Mouse (Mus musculus) embryo, embryonic 11.5 days (tissue): ENCODE results near the gene Cdh23.

Source experiments
- DNase-seq: peaks from one replicate; pipeline ENCODE4 v3.0.0-alpha.2; 2012; ENCODE audit warnings: low read depth, low spot score

The Cdh23 gene

DNA sequence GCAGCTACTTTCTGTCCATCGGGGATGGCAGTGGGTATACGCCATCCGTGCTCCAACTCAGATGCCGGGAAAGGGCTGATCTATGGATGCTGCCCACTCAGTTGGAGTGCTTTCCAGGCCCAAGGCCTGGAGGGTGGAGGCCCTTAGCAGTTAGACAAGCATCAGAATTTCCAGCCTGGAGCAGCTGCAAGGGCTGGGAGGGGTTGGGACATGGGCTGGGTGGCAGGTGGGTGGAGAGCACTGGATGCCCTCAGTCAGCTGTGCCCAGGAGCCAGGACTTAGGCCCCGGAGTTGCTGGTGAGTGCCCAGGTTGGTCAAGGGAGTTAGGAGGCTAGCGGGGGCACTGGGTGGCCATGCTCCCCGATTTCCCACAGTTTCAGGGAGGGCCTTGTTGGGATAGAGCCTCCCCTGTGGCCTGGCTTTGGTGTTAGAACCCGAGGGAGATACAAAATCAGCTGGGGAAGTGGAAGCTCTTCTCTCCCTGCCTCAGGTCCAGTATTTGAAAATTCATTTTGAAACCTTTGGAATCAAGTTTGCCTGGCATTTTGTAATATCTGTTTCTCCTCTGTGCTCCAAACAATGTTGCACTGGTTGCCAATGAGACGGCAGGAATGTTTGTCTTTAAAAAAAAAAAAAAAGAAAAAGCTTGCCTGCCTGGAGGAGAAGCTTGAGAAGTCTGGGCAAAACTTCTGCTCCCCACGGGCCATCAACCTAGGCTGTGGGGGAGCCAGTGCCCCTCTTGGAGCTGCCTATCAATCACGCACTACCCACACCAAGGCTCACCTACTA, 295.6 kb downstream of the Cdh23 start:
- DNase-seq, result no peak

DNA sequence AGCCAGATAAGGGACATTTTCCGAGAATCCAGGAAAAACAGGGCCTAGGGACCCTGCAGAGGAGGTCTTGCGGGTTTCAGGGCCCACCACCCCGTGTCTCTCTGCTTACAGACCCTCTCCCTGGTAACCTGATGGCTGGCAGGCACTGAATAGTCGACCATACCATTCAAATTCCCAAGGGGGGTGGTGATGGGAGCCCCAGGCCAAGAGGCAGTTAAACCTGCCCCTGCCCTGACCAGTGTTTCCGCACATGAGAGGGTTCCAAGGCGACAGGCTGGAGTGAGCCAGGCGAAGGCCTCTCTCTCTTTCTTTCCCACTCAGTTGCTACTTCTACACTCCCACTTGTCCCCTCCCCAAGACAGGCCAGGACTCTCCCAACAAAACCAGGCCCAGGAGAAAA, 296.8 kb downstream of the Cdh23 start, which contains the start of gene Gm17455:
Gene Gm17455, plus strand, starts transcription at position 278 of the 400 bp plus-strand sequence.
- DNase-seq, result no peak

DNA sequence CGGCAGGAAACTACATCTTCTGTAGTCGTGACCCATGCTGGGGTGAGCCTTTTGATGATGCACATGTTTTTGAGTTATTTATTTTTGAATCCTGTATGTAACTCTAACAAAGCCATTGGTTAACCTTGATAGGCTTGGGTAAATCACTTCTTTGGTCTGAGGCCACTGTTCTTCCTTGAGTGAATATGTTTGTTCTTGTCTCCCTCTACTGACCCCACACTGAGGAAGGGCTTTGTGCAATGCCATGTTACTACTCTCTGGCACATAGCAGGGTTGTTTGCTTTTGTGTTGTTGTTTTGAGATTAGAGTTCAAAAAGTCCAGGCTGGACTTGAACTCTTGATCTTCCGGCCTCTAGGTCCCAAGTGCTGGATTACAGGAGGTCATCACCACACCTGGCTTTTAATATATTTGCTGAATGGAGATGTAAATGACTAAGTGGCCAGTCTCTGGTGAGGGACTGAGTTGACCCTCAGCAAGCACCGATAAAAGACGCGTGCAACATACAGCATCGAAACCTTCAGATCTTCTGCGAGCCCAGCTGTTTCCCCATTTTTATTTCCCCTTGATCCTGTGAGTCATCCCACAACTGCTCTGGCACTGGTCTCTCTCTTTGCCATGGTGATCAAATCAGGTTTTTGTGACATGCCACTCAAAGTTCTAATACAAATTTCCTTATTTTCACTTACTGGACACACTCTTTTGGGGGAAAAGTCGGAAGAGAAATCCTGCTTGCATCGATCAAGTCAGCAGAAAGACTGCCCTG, 298.1 kb downstream of the Cdh23 start:
- no peak for DNase-seq

DNA sequence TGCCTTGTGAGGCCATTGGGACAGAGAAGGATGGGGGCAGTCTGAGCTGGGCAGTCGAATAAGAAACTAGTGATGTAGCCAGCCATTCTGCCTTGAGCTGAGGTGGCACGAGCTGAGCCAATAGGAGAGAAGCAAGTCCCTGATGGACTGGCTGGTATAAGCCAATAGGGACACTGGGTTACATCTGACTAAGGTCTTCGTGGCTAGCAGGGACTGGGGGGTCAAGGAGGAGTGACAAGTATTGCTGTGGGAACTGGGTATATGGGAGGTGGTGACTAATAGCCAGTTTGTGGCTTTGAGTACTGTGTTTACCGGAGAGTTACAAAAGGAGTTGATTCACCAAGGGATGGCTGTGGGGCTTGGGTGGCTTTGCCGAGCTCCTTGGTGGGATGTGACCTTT, 300.7 kb downstream of the Cdh23 start:
- no peak for DNase-seq

DNA sequence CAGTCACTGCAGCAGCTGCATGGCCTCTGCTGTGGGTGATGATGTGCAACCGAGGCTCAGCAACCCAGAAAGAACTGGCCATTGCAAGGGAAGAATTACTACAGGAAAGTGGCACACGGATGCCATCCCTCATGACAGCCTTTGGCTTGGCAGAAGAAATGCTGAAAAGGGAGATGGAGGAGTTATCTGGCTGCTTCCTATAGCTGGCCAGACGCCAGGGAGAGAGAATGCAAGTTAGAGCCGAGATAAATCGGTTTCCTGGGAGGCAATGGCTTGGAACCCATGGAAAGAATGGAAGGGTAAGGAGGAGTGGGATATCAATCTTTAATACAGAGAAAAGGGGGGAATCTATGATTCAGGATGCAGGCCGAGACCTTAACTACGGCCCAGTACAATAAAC, 301.4 kb downstream of the Cdh23 start:
- no peak for DNase-seq

DNA sequence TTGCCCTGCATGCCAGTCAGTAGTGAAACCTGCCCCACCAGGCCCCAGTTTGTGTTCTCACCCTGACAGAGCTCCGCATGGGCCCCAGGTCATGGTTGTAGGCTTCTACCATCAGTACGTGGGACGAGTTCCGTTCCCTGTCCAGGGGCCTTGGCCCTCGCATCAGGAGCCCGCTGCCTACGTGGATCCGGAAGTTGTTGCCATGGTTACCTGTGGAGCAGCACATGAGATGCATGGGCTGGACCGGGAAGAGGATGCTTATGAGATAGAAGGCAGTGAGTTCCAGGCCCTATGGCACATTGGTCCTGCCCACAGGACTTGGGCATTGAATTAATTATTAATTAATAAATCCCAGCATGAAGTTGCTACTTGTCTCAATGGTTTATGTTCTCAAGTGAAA, 304.6 kb downstream of the Cdh23 start:
- DNase-seq, result no peak

DNA sequence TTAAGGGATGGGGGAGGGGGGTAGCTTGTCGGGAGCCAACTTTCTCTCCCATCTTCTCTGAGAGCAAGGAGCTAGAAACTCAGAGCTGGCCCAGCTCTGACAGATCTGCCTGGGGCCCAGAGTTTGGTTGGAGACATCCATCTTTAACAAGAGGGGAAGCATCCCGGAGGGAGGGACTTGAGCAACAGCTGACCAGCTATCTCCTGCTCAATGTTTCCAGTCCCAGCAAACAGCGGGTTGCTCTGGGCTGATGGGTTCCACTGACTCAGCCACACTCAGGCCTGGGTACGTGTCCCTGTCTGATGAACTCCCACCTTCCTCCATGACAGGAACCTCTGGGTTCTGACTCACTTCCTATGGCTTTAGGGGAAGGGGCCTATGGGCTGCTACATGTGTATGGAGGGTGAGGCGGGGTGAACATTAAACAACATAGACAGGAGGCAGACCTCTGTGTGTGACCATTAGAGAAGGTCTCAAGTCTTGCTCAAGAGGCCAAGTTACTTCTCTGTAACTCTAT, 305.3 kb downstream of the Cdh23 start:
- no peak for DNase-seq

DNA sequence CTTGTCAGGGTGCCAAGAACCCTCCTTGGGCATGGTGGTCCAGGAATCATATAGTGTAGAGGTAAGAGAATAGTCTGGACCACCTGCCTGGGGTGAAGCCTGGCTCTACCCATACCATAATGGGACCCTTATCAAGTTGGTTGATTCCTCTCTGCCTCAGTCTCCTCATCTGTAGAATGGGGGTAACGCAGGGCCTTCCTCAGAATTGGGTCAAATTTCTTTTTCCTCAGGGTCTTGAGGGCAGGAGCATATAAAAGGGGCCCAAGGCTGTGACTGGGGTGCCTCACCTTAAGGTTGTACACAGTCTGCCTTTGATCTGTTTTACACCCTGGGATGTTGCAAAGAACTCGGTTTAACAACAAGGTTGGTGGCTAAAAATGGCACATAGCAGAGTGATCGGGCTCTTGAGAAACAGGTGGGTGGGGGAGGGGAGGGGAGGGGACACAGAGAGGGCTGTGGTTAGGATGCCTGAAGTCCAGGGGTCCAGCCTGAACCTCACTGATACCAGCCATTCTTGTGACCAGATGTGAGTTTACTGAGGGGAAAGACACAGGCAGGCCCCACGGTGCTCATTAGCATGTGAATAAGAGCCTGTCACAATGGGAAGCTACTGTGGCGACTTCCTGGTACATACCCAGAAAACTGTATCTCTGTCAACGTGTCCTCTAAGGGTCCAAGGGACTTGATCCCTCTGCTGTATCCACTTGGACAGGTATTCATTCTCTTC, 305.9 kb downstream of the Cdh23 start:
- no peak for DNase-seq

DNA sequence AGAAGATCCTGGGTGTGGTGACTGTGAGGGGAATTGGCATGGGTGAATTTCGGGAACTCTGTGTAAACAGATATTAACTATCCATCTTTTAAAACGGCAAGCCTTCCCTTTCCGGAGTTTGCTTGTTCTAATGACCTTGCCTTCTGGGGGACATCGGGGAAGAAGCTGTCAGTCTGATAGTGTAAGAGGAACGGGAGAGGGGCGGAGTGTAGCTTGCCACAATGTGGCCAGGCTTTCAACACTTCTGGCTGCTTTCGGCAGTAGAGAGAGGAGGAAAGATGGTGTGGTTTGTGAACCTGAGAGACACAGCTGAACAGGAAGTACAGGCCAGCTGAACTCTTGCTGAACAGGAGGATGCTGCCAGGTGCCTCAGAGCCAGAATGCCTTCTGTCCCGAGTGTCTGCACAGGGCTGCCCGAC, 306.8 kb downstream of the Cdh23 start:
- no peak for DNase-seq

DNA sequence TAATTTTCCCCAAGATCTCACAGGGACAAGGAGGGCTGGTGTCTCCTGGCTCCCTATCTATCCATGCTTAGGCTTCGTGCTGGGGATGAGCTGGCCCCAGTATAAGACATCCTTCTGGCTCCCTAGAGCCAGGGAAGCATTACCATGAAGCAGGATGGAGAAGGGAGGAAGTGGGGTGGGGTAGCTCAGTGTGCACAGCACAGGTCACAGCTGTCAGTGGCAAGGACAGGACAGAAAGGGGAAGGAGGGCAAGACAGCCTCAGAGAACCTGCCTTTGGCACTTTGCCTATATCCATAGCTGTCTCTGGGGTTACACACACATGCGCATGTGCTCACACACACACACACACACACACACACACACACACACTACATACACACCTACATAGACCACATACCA, 308.0 kb downstream of the Cdh23 start:
- no peak for DNase-seq

DNA sequence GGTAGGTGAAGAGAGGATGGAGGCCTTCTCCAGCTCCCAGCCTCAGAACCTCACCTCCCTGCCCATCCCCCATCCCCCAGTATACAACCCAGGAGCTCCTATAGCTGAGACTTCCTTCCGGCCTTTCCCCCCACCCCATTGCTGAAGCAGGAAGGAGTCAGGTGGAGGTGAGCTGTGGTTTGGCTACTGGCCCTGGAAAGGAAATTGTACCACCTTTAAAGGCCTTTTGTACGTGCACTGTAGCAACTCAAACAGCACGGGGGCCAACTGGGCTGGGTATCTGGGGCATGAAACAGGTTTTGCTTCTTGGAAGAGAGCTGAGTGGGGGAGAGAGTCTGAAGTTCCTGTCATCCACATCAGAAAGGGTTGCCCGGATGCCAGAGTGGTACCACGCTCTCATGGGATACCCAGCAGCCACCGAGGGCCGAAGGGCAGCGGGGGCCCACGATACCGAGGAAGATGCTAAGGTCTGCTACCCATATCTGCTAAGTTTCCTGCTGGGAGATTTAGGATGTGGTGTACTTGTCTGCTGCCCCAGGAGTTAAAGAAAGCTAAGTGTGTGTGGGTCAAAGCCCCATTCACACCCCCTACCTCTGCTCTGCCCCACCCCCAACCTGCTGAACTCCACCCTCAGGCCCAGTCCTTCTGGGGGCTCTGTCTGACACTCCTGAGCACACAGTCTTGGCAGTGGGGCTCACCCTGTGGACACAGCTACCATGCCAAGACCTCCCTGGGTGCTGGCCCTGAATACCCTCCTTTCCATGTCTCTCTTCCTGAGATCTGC, 315.0 kb downstream of the Cdh23 start:
- no peak for DNase-seq

DNA sequence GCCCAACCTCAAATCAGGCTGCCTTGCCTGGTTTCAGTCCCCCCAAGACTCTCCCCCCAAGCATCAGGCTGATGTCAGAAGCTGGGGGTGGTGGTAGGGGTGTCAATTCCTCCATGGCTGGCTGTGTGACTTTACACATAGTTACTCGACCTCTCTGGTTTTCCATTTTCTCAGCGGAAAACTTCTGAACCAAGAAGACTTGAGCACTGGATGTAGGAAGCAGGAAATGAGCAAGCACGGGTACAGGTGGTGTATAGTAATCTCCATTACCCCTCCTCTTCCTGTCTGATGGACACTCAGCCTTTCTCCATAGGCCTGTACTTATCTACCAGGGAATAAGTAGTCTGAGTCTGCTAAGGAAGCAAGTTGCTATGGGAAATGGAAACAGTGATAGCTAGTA, 316.1 kb downstream of the Cdh23 start:
- DNase-seq, result no peak

DNA sequence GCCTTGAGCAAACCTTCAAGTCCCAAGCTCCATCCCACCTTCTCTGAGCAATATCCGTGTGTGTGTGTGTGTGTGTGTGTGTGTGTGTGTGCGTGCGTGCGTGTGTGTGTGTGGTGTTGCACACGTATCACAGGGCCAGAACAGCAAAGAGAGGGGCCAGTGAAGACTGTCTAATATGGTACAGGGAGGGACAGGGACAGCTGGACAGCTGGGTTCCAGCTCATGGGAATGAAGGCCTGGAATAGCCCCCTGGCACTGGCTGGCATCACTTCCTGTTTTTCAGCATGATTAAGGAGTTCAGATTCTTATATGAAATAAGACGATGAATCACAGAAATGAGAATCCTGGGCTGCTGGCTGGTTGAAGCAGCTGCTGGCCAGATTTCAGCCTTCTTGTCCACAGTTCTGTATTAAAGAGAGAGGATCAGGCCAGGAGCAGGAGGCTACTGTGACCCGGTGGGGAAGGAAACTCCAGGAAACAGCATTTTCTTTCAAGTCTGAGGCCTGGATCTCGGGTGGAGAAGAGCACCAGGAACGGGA, 316.8 kb downstream of the Cdh23 start:
- no peak for DNase-seq

DNA sequence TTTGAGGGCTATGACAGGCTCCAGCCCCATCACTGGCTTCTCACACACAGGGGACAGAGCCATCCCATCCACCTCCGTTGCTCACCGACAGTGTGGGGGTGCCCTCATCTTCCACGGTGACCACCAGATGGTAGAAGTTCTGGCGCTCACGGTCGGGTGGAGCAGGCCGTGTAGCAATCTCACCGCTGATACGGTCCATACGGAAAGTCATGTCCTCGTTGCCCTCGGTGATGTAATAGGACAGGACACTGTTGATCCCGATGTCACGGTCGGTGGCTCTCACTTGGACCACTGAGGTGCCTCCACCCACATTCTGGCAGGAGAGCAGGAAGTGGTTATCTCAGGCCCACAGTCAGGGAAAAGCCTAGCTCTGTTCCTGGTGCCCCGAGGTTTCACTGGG, 319.6 kb downstream of the Cdh23 start:
- no peak for DNase-seq

DNA sequence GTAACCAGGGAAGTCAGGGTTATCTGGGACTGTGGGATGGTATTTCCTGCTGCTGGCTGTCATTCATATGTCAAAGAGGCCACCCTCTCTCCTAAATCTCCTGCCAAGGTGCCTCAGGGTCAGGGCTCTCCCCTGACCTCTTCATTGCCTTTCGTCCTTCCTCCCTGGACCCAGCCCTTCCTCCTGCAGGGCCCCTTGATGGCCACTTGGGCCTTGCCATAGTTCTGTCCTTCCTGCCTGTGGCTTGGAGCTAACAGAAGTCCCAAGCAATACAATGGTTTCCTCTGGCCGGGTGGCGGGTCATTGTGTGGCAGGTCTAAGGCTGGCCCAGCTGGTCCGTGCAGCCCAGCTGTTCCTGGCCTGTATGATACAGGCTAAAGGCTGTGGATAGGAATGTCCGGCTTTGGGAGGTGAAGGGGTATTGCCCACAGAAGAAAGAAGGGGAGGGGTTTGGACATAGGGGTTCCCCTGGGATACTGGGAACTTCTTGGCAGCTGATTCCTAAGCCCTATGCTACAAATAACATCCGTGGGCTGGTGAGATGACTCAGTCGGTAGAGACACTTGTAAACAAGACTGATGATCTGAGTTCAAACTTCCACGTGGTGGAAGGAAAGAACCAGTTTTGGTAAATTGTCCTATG, 322.2 kb downstream of the Cdh23 start:
- DNase-seq, result no peak

DNA sequence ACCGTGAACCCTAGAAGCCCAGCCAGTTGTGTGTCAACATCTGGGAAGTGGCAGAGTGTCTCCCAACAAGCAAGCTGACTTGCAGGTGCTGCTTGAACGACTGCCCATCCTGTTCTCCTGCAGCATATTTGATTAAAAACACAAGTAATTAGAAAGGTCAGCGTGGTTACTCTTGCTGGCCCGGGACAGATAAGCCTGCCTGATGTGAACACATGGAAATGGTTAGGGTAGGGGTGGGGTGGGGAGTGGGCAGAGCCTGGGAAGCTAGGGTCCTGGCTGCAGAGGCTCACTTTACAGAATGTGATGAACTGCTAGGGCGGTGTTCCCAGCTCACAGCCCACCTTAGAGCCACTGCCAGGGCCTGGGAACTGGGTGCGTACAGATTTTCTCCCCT, 322.8 kb downstream of the Cdh23 start:
- no peak for DNase-seq

DNA sequence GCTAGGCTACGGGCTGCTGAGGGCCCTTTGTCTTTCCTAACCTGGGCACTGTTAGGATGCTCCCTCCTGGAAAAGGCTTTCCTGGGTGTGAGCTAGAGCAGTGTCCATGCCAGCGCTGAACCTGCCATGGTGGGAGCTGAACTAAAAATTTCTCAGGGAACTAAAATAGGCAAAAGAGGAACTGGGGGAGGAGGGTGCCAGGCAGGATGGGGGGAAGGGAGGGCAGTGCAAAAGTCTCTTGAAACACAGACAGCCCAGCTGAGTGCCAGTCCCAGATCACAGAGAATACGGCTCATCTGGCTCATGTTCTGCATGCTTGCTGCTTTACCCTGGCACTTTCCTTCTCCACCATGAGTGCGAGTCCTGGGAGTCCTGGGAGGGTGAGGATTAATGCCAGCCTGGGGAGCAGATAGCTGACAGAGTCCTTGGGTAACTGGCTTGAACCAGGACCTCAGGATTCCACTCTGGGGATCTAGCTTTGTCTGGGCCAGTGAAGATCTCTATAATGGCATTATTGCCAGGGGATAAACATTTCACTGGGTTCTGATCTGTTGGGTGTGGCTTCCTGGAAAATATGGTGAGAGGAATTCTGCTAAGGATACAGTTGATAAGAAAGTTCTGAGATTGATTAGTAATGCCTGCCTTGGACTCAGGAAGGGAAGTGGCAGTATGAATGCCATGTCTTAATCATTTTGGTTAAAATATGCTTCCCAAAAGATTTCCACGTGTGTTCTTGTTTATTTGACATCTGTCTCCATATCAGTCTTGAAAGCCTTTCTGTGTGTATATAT, 324.5 kb downstream of the Cdh23 start:
- no peak for DNase-seq

DNA sequence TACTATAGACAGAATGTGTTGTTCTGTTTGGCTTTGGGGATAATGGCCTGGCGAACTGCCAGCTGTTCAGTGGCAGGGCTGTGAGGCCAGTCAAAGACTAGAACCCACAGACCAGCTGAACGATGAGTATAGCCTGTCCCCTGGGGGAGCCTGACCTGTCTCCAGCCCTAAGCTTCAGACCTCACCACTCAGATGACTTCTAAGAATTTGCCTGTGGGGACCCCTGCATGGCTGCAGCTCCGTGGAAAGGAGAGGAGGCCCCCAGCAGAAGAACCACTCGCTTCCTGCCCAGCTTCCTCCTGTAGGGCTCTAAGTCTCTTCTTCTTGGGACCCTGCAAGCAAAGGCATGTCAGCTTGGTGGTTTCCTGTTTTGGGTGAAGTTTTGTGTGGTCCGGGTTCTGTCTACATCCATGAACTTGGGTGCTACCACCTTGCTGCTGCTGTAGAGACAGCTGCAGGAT, 325.7 kb downstream of the Cdh23 start:
- no peak for DNase-seq

DNA sequence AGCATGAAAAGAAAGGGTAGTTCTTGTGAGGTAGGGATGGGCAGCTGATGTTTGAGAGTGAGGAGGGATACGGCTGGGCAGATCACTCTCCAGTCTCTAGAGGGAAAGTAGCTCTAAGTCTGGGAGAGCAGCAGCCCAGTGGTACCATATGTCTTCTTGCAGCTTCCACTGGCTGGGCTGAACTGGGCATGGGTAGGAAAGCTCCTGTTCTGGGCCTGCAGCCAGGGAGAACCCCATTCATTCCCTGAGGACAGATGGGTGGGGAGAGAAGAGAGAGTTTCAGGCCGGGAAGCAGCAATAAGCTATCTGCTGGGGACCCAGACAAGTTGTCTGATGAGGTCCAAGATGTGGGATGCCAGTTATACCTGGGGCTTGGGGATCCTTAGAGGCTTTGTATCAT, 326.2 kb downstream of the Cdh23 start:
- DNase-seq, result no peak

DNA sequence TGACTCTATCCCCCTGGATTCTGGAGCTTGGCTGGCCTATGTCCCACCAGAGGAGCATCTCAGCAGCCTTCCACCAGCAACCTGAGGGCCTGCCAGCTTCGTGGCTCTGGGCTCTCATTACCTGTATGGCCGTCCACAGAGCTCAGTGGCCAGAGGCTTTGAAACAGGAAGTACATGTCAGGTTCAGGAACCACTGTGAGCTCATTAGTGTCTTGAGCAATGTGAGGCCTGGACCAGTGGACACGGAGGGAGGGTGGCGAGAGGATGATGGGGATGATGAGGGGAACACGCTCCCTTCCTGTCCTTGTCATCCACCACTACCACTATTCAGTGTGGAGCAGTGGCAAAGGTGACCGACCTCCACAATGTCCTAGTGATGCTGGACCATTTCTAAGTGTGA, 326.9 kb downstream of the Cdh23 start:
- no peak for DNase-seq
